Mouse (Mus musculus) lung, postnatal 36 days (tissue): ENCODE results near the gene Utp4.
"Not testable (repeated sequence)": the region's sequence is repeated elsewhere in the genome, so short reads cannot be mapped to it uniquely, and the experiment has no call there.

Source experiments
- DNase-seq: peaks from one replicate; pipeline ENCODE4 v3.0.0; 2022; ENCODE audit warnings: mixed read lengths

The Utp4 gene

GRCm38 (mm10) chr8:106893481-106894156 is at the start of gene Utp4:
Gene Utp4, plus strand, starts transcription at chr8:106893636.
- DNase-seq: peak; percentile 87

- DNase-seq: no peak
These were observed 43.4 kb upstream of the Utp4 start for GRCm38 (mm10) chr8:106850034-106850433.

GRCm38 (mm10) chr8:106854534-106855241 is 38.7 kb upstream of the Utp4 start:
- no peak for DNase-seq

- DNase-seq: no peak
These were observed 38.2 kb upstream of the Utp4 start for GRCm38 (mm10) chr8:106855242-106855562.

- DNase-seq: no peak
These were observed 30.6 kb upstream of the Utp4 start for GRCm38 (mm10) chr8:106862845-106863244.

- no peak for DNase-seq
These were observed 28.1 kb upstream of the Utp4 start for GRCm38 (mm10) chr8:106865354-106865753.

GRCm38 (mm10) chr8:106870051-106870450 is 23.4 kb upstream of the Utp4 start, which contains the start of gene Has3:
Gene Has3, plus strand, starts transcription at chr8:106870242.
- peak; percentile 32 for DNase-seq

GRCm38 (mm10) chr8:106870537-106871327 is 22.7 kb upstream of the Utp4 start:
- peak; percentile 64 for DNase-seq

- no peak for DNase-seq
These were observed 22.0 kb upstream of the Utp4 start for GRCm38 (mm10) chr8:106871328-106871926.

- peak; percentile 62 for DNase-seq
These were observed 21.5 kb upstream of the Utp4 start for GRCm38 (mm10) chr8:106871931-106872371.

- DNase-seq: no peak
These were observed 20.9 kb upstream of the Utp4 start for GRCm38 (mm10) chr8:106872454-106873034.

GRCm38 (mm10) chr8:106880121-106880707 is 13.2 kb upstream of the Utp4 start:
- DNase-seq: peak; percentile 69

GRCm38 (mm10) chr8:106884094-106884493 is 9.3 kb upstream of the Utp4 start:
- DNase-seq: not testable (repeated sequence)

GRCm38 (mm10) chr8:106884826-106885400 is 8.5 kb upstream of the Utp4 start:
- not testable (repeated sequence) for DNase-seq

- peak; percentile 89 for DNase-seq
These were observed 5.9 kb upstream of the Utp4 start for GRCm38 (mm10) chr8:106887336-106888189.

GRCm38 (mm10) chr8:106888803-106889202 is 4.6 kb upstream of the Utp4 start:
- DNase-seq: no peak

GRCm38 (mm10) chr8:106892210-106892805 is 1.1 kb upstream of the Utp4 start:
- DNase-seq: peak; percentile 35

- DNase-seq: peak; percentile 8
These were observed 507 bp upstream of the Utp4 start for GRCm38 (mm10) chr8:106892806-106893451.

GRCm38 (mm10) chr8:106899473-106899872 is 6.0 kb downstream of the Utp4 start:
- no peak for DNase-seq
